Mouse (Mus musculus) heart, embryonic 11.5 days (tissue): ENCODE measurements at regions not wholly inside any gene's neighbourhood (a gene's known extent, or its start where the extent isn't known, plus 50 kb on each side); places are given as distances from the start of the nearest gene placed in this dataset.

Source experiments
- ATAC-seq: fragments of 200-750 bp; cut with Nextera tagmentation; replicated peaks from 2 replicates; pipeline ENCODE4 v1.8.0; 2017; ENCODE audit warnings: moderate library complexity; ENCODE audit not compliant: insufficient number of reproducible peaks, low FRiP score, low TSS enrichment
- H3K27ac ChIP-seq: fragments of 300-500 bp; sonication (generic); 2 replicates; pipeline ENCODE4 v1.5.1; 2014; ENCODE audit warnings: mild to moderate bottlenecking, low read depth, low read length
- H3K27me3 ChIP-seq: fragments of 300-500 bp; sonication (generic); 2 replicates; pipeline ENCODE4 v1.6.1; 2014; ENCODE audit warnings: mild to moderate bottlenecking, low read length, mixed read lengths; ENCODE audit not compliant: control insufficient read depth, insufficient read depth
- H3K36me3 ChIP-seq: fragments of 300-500 bp; sonication (generic); 2 replicates; pipeline ENCODE4 v1.6.1; 2014; ENCODE audit warnings: mild to moderate bottlenecking, low read length, moderate library complexity, mixed read lengths; ENCODE audit not compliant: control insufficient read depth, insufficient read depth
- H3K4me1 ChIP-seq: fragments of 300-500 bp; sonication (generic); 2 replicates; pipeline ENCODE4 v1.6.1; 2014; ENCODE audit warnings: low read length; ENCODE audit not compliant: control insufficient read depth, insufficient read depth
- H3K4me2 ChIP-seq: fragments of 300-500 bp; sonication (generic); 2 replicates; pipeline ENCODE4 v1.6.1; 2014; ENCODE audit warnings: mild to moderate bottlenecking, moderate library complexity
- H3K4me3 ChIP-seq: fragments of 300-500 bp; sonication (generic); 2 replicates; pipeline ENCODE4 v1.5.1; 2014; ENCODE audit warnings: low read depth, low read length
- H3K9ac ChIP-seq: fragments of 300-500 bp; sonication (generic); 2 replicates; pipeline ENCODE4 v1.6.1; 2014; ENCODE audit warnings: mild to moderate bottlenecking, low read depth, low read length, moderate library complexity
- H3K9me3 ChIP-seq: fragments of 300-500 bp; sonication (generic); replicated peaks from 2 replicates; pipeline ENCODE4 v1.6.1; 2016; ENCODE audit warnings: low read length; ENCODE audit not compliant: control insufficient read depth
- WGBS: fragments of 180-500 bp; shearing (Covaris S2); extraction: QIAGEN DNeasy Blood & Tissue Kit; methylation state at CpG from one replicate; pipeline ENCODE4 v1.1.7; 2014; ENCODE audit not compliant: insufficient replicate concordance; 5-methylcytosine and 5-hydroxymethylcytosine counted together

GRCm38 (mm10) chr1:75935866-75936265 lies 389.8 kb downstream of the Slc4a3 start:
- WGBS = 71% methylated on average over 6 of the region's 6 CpGs
- Histone ChIP-seq H3K9ac (no peak overlapping the region), H3K27me3 (no peaks in the 10 kb centered on the region), H3K36me3 (no peaks in the 10 kb centered on the region), H3K4me1 (peaks cover 15% of the 10 kb centered on the region), H3K27ac (no peak overlapping the region), H3K4me3 (no peak overlapping the region), H3K9me3 (no peaks in the 10 kb centered on the region), H3K4me2 (no peak overlapping the region)
- no peak for ATAC-seq

GRCm38 (mm10) chr1:75936596-75936995 lies 390.5 kb downstream of the Slc4a3 start:
- Histone ChIP-seq H3K27me3 (no peaks in the 10 kb centered on the region), H3K9ac (no peak overlapping the region), H3K4me1 (peaks cover 15% of the 10 kb centered on the region), H3K36me3 (no peaks in the 10 kb centered on the region), H3K4me3 (no peak overlapping the region), H3K9me3 (no peaks in the 10 kb centered on the region), H3K4me2 (no peak overlapping the region), H3K27ac (no peak overlapping the region)
- no peak for ATAC-seq
- 43% methylated on average over 13 of the region's 13 CpGs for WGBS

DNA sequence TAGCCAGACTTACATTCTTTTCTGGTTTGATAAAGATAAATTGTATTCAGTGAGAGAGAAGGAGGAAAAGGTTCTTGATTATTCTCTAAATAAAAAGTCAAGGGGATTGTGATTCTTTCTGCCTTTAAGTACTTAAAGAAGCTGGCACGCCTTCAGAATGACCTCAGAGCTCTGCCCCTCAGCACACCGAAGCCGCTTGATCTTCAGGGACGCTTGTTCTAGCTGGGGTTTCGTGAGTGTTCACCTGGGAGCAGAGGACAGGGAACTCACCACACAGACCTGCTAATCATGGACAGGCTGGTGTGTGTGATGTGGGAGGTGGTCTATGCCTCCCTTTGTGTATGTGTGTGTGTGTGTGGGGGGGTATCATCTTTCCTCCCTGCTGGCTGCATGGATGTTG lies 391.3 kb downstream of the Slc4a3 start:
- Histone ChIP-seq H3K9ac (no peak overlapping the region), H3K36me3 (no peaks in the 10 kb centered on the region), H3K4me2 (no peak overlapping the region), H3K4me3 (no peak overlapping the region), H3K4me1 (peaks cover 15% of the 10 kb centered on the region), H3K9me3 (no peaks in the 10 kb centered on the region), H3K27ac (no peak overlapping the region), H3K27me3 (no peaks in the 10 kb centered on the region)
- no peak for ATAC-seq
- 64% methylated on average over 5 of the region's 5 CpGs for WGBS

DNA sequence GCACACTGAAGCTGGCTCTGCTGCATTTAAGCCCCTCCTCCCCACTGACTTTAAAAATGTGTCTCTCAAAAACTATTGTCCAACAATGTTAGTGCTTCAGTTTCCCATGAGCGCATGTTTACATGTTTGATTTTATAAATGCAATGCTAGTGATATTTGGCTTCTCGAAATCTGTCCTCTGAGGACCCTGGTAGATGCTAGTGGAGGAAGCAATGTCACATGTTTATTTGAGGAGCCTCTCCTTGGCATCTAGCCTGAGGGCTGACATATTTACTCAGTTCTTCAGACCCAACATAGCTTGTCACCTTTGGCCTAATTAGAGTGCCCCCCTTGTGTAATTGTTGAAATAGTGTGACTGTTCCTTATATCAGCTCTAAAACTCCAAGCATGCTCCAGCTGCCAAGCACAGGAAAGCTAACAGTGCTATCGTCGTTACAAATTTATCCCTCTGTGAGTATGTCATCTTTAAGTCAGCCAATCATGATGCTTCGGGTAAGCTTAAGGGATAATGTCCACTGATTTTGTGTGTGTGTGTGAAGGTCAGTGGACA lies 400.3 kb downstream of the Slc4a3 start:
- no peak for ATAC-seq
- H3K9me3 ChIP-seq = no peaks in the 10 kb centered on the region
- no peak overlapping the region for H3K4me2 ChIP-seq
- WGBS = 75% methylated on average over 5 of the region's 5 CpGs
- H3K27ac ChIP-seq = no peak overlapping the region
- no peak overlapping the region for H3K4me3 ChIP-seq
- H3K36me3 ChIP-seq = no peaks in the 10 kb centered on the region
- H3K27me3 ChIP-seq = no peaks in the 10 kb centered on the region
- no peaks in the 10 kb centered on the region for H3K4me1 ChIP-seq
- H3K9ac ChIP-seq = no peak overlapping the region

GRCm38 (mm10) chr1:75978203-75978986 lies 432.3 kb downstream of the Slc4a3 start:
- no peaks in the 10 kb centered on the region for H3K4me1 ChIP-seq
- ATAC-seq = no peak
- no peaks in the 10 kb centered on the region for H3K27me3 ChIP-seq
- H3K27ac ChIP-seq = no peak overlapping the region
- H3K36me3 ChIP-seq = no peaks in the 10 kb centered on the region
- H3K4me2 ChIP-seq = no peak overlapping the region
- no peak overlapping the region for H3K4me3 ChIP-seq
- no peak overlapping the region for H3K9ac ChIP-seq
- WGBS = 74% methylated on average over 9 of the region's 9 CpGs
- no peaks in the 10 kb centered on the region for H3K9me3 ChIP-seq

DNA sequence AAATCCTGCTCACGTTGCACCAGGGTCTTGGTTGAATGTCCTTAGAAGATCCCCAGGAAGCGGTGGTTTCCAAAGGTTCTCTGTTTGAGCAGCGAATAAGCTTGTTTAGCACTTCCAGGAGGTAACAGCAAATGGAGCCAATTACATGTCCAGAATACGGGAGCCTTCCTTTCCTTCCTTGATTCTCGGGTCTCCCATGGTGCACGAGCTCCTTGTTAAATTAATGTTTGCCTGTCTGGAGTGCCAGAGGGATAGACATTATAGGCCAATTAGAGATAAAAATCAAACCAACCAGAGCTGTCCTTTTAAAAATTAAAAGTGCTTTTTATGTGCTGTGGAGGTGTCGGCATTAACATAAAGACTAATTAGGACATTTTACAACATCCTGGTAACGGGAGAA lies 437.0 kb downstream of the Slc4a3 start:
- Histone ChIP-seq H3K4me3 (no peak overlapping the region), H3K4me1 (no peaks in the 10 kb centered on the region), H3K27ac (no peak overlapping the region), H3K9me3 (no peaks in the 10 kb centered on the region), H3K27me3 (no peaks in the 10 kb centered on the region), H3K9ac (no peak overlapping the region), H3K36me3 (no peaks in the 10 kb centered on the region), H3K4me2 (no peak overlapping the region)
- no peak for ATAC-seq
- 66% methylated on average over 8 of the region's 8 CpGs for WGBS

- WGBS = 88% methylated on average over 3 of the region's 3 CpGs
- H3K27ac ChIP-seq = no peak overlapping the region
Observed at GRCm38 (mm10) chr1:75983487-75983886, 437.4 kb downstream of the Slc4a3 start.

DNA sequence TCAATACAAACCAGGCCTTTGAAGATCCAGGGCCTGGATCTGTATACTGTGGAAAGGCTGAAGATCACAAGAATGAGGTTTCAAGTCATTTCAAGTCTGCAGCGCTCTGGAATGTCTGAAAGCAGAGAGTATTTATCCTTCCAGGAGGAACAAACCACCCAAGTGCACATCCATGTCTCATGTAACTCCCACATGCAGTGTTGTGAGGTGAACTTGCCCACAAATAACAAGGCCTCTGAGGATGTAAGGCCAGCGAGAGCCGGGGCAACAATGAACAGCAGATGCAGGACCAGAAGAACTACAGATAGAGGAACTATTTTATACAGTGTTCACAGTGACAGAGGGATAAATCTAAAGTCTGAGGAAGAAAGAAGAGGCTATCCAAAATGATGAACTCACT lies 442.4 kb downstream of the Slc4a3 start:
- H3K4me3 ChIP-seq = no peak overlapping the region

More at GRCm38 (mm10) chr1:75983487-75983886, 437.4 kb downstream of the Slc4a3 start:
- ATAC-seq = no peak
- H3K4me1 ChIP-seq = no peaks in the 10 kb centered on the region
- H3K27me3 ChIP-seq = no peaks in the 10 kb centered on the region
- H3K9ac ChIP-seq = no peak overlapping the region
- H3K36me3 ChIP-seq = no peaks in the 10 kb centered on the region
- no peak overlapping the region for H3K4me3 ChIP-seq
- H3K9me3 ChIP-seq = no peaks in the 10 kb centered on the region
- H3K4me2 ChIP-seq = no peak overlapping the region

GRCm38 (mm10) chr1:75992039-75992438 lies 446.0 kb downstream of the Slc4a3 start:
- H3K4me1 ChIP-seq = no peaks in the 10 kb centered on the region
- no peaks in the 10 kb centered on the region for H3K36me3 ChIP-seq
- ATAC-seq = no peak
- H3K4me3 ChIP-seq = no peak overlapping the region
- H3K4me2 ChIP-seq = no peak overlapping the region
- H3K27ac ChIP-seq = no peak overlapping the region
- WGBS = 76% methylated on average over 3 of the region's 3 CpGs
- H3K27me3 ChIP-seq = no peaks in the 10 kb centered on the region
- no peak overlapping the region for H3K9ac ChIP-seq
- no peaks in the 10 kb centered on the region for H3K9me3 ChIP-seq

More for the DNA sequence above, 442.4 kb downstream of the Slc4a3 start:
- Histone ChIP-seq H3K4me2 (no peak overlapping the region), H3K27me3 (no peaks in the 10 kb centered on the region), H3K27ac (no peak overlapping the region), H3K36me3 (no peaks in the 10 kb centered on the region), H3K9ac (no peak overlapping the region), H3K4me1 (no peaks in the 10 kb centered on the region), H3K9me3 (no peaks in the 10 kb centered on the region)
- WGBS = 77% methylated on average over 3 of the region's 3 CpGs
- no peak for ATAC-seq
